Mouse (Mus musculus) testis, adult 2 months (tissue): ENCODE measurements around the gene Mapk6. TPM values are rescaled to one million over a fixed set of nuclear protein-coding genes. Genes with fewer than 3 reads are reported as not detected.
A peak's percentile ranks its signal among the peaks of the same experiment; 100 is the strongest.

Experiments used
- H3K27ac ChIP-seq: fragments of 200-500 bp; 2 replicates; pipeline ENCODE4 v1.5.1; 2012; ENCODE audit warnings: low read depth, low read length; ENCODE audit not compliant: control insufficient read depth, insufficient read depth
- H3K27me3 ChIP-seq: fragments of 200-500 bp; 2 replicates; pipeline ENCODE4 v1.6.1; 2012; ENCODE audit warnings: mild to moderate bottlenecking, low read length, moderate library complexity; ENCODE audit not compliant: control insufficient read depth, insufficient read depth
- H3K36me3 ChIP-seq: fragments of 200-500 bp; 2 replicates; pipeline ENCODE4 v1.6.1; 2012; ENCODE audit warnings: mild to moderate bottlenecking, low read length; ENCODE audit not compliant: control insufficient read depth, insufficient read depth
- H3K4me1 ChIP-seq: fragments of 200-500 bp; 2 replicates; pipeline ENCODE4 v1.6.1; 2012; ENCODE audit warnings: low read length; ENCODE audit not compliant: control insufficient read depth, insufficient read depth
- H3K4me3 ChIP-seq: fragments of 200-500 bp; 2 replicates; pipeline ENCODE4 v1.5.1; 2012; ENCODE audit warnings: low read depth, mild to moderate bottlenecking, low read length, moderate library complexity, mixed read lengths; ENCODE audit not compliant: control insufficient read depth
- CTCF ChIP-seq: fragments of 200-500 bp; IDR thresholded peaks from 2 replicates; pipeline ENCODE4 v1.5.1; 2012; ENCODE audit warnings: low read depth, mild to moderate bottlenecking, inconsistent platforms, low read length, moderate library complexity; ENCODE audit not compliant: control insufficient read depth, insufficient read depth, insufficient replicate concordance
- POLR2A ChIP-seq: fragments of 200-500 bp; IDR thresholded peaks from 2 replicates; pipeline ENCODE4 v1.6.1; 2012; ENCODE audit warnings: low read depth, mild to moderate bottlenecking, inconsistent platforms, low read length, moderate library complexity; ENCODE audit not compliant: control insufficient read depth
- polyA plus RNA-seq: library from polyadenylated mRNA; depleted of rRNA; stranded (reverse); fragments of >200 nt; gene quantifications from 2 replicates; pipeline ENCODE4 v1.2.3, GENCODE M21; 2012; rRNA removed

The Mapk6 gene
- polyA plus RNA-seq, 1 experiment, result 204 TPM

- Histone ChIP-seq H3K4me3 (no peak overlapping the region), H3K4me1 (no peaks in the 10 kb centered on the region), H3K27ac (no peak overlapping the region), H3K36me3 (no peaks in the 10 kb centered on the region), H3K27me3 (no peaks in the 10 kb centered on the region)
- no peak for TF ChIP-seq POLR2A
- TF ChIP-seq CTCF, result no peak
Observed at GRCm38 (mm10) chr9:75338016-75338415, 71.8 kb downstream of the Mapk6 start.

- Histone ChIP-seq H3K27me3 (no peaks in the 10 kb centered on the region), H3K27ac (no peak overlapping the region), H3K4me3 (no peak overlapping the region), H3K4me1 (no peaks in the 10 kb centered on the region), H3K36me3 (no peaks in the 10 kb centered on the region)
- TF ChIP-seq CTCF, result peak; percentile 53; the same call in 1 of the 2 replicates
- TF ChIP-seq POLR2A, result no peak
Observed at GRCm38 (mm10) chr9:75334440-75334839, 75.4 kb downstream of the Mapk6 start.

- H3K36me3 ChIP-seq, result no peaks in the 10 kb centered on the region
Observed at GRCm38 (mm10) chr9:75330821-75331220, 79.0 kb downstream of the Mapk6 start.

GRCm38 (mm10) chr9:75328047-75328446 is 81.8 kb downstream of the Mapk6 start:
- H3K4me3 ChIP-seq, result no peak overlapping the region
- no peaks in the 10 kb centered on the region for H3K27me3 ChIP-seq
- no peak overlapping the region for H3K27ac ChIP-seq
- TF ChIP-seq POLR2A (no peak), CTCF (no peak)
- no peaks in the 10 kb centered on the region for H3K36me3 ChIP-seq
- H3K4me1 ChIP-seq, result no peaks in the 10 kb centered on the region

More at GRCm38 (mm10) chr9:75330821-75331220, 79.0 kb downstream of the Mapk6 start:
- TF ChIP-seq CTCF (no peak), POLR2A (no peak)
- H3K27me3 ChIP-seq, result no peaks in the 10 kb centered on the region
- no peak overlapping the region for H3K27ac ChIP-seq
- H3K4me1 ChIP-seq, result no peaks in the 10 kb centered on the region
- no peak overlapping the region for H3K4me3 ChIP-seq

GRCm38 (mm10) chr9:75322099-75322885 is 87.5 kb downstream of the Mapk6 start:
- Histone ChIP-seq H3K27me3 (no peaks in the 10 kb centered on the region), H3K27ac (no peak overlapping the region), H3K4me3 (no peak overlapping the region), H3K4me1 (peaks cover 2% of the 10 kb centered on the region; the same call in 1 of the 2 replicates), H3K36me3 (no peaks in the 10 kb centered on the region)
- TF ChIP-seq CTCF, result no peak

- Histone ChIP-seq H3K36me3 (no peaks in the 10 kb centered on the region), H3K4me1 (peaks cover 7% of the 10 kb centered on the region; the same call in 1 of the 2 replicates), H3K27me3 (no peaks in the 10 kb centered on the region), H3K4me3 (no peak overlapping the region), H3K27ac (no peak overlapping the region)
- no peak for TF ChIP-seq POLR2A
- TF ChIP-seq CTCF, result no peak
Observed at GRCm38 (mm10) chr9:75319365-75319764, 90.4 kb downstream of the Mapk6 start.

Other genes starting within 250 kb of the Mapk6 start
- 1.3 and 1.6 TPM in 2 replicates for gene Myo5c, start 178.0 kb downstream of the Mapk6 start, polyA plus RNA-seq
- 3.7 and 4.0 TPM in 2 replicates for gene Gnb5, start 103.7 kb downstream of the Mapk6 start, polyA plus RNA-seq
- 0.08 TPM in 1 of 2 replicates, not detected in the other for gene Bcl2l10, start 62.2 kb downstream of the Mapk6 start, polyA plus RNA-seq
- gene Leo1, start 31.5 kb upstream of the Mapk6 start, polyA plus RNA-seq, result 12.2 and 13.6 TPM in 2 replicates
- 6.3 and 7.9 TPM in 2 replicates for gene Tmod3, start 149.7 kb upstream of the Mapk6 start, polyA plus RNA-seq
- 43.4 and 49.6 TPM in 2 replicates for gene Tmod2, start 201.3 kb upstream of the Mapk6 start, polyA plus RNA-seq
- 3.3 and 3.5 TPM in 2 replicates for gene Lysmd2, start 215.7 kb upstream of the Mapk6 start, polyA plus RNA-seq